Mouse (Mus musculus) olfactory bulb, adult 2 months (tissue): ENCODE measurements around the gene Snx8. TPM values are rescaled to one million over a fixed set of nuclear protein-coding genes. Genes with fewer than 3 reads are reported as not detected.
A peak's percentile ranks its signal among the peaks of the same experiment; 100 is the strongest.

Experiments
- H3K27ac ChIP-seq: fragments of 200-500 bp; 2 replicates; pipeline ENCODE4 v1.5.1; 2012; ENCODE audit warnings: low read depth, low read length; ENCODE audit not compliant: insufficient read depth
- H3K4me1 ChIP-seq: fragments of 200-500 bp; 2 replicates; pipeline ENCODE4 v1.6.1; 2012; ENCODE audit warnings: low read length; ENCODE audit not compliant: control insufficient read depth, insufficient read depth
- H3K4me3 ChIP-seq: fragments of 200-500 bp; 2 replicates; pipeline ENCODE4 v1.5.1; 2012; ENCODE audit warnings: mild to moderate bottlenecking, low read depth, low read length, moderate library complexity; ENCODE audit not compliant: insufficient read depth
- CTCF ChIP-seq: fragments of 200-500 bp; IDR thresholded peaks from 2 replicates; pipeline ENCODE4 v1.5.1; 2012; ENCODE audit warnings: low read depth, mild to moderate bottlenecking, low read length, moderate library complexity; ENCODE audit not compliant: insufficient read depth
- POLR2A ChIP-seq: fragments of 200-500 bp; IDR thresholded peaks from 2 replicates; pipeline ENCODE4 v1.6.1; 2012; ENCODE audit warnings: mild to moderate bottlenecking, low read depth, low read length, moderate library complexity; ENCODE audit not compliant: insufficient read depth
- WGBS: fragments of 180-500 bp; shearing (Covaris S2); methylation state at CpG from one replicate; pipeline ENCODE4 v1.1.7; 2018; 5-methylcytosine and 5-hydroxymethylcytosine counted together
- polyA plus RNA-seq: library from polyadenylated mRNA; stranded (reverse); fragments of >200 nt; gene quantifications from 2 replicates; pipeline ENCODE4 v1.2.4, GENCODE M21; 2012; ENCODE audit warnings: low replicate concordance; ENCODE audit not compliant: missing spikeins, insufficient read depth, insufficient read length

Gene Snx8
- polyA plus RNA-seq, 1 experiment = not detected

- Histone ChIP-seq H3K27ac (no peak overlapping the region), H3K4me3 (no peak overlapping the region), H3K4me1 (peaks cover 4% of the 10 kb centered on the region)
- WGBS = 86% methylated on average over 14 of the region's 14 CpGs
- TF ChIP-seq CTCF (no peak), POLR2A (no peak)
These were observed 81.5 kb downstream of the Snx8 start for GRCm38 (mm10) chr5:140307602-140308001.

- peaks cover 4% of the 10 kb centered on the region for H3K4me1 ChIP-seq
- WGBS = 73% methylated on average over 8 of the region's 8 CpGs
- H3K4me3 ChIP-seq = no peak overlapping the region
These were observed 83.0 kb downstream of the Snx8 start for GRCm38 (mm10) chr5:140306016-140306415.

GRCm38 (mm10) chr5:140298291-140298690 lies 90.8 kb downstream of the Snx8 start:
- TF ChIP-seq CTCF (no peak), POLR2A (no peak)
- H3K4me3 ChIP-seq = no peak overlapping the region
- 66% methylated on average over 4 of the region's 4 CpGs for WGBS
- no peaks in the 10 kb centered on the region for H3K4me1 ChIP-seq
- no peak overlapping the region for H3K27ac ChIP-seq

More at GRCm38 (mm10) chr5:140306016-140306415, 83.0 kb downstream of the Snx8 start:
- H3K27ac ChIP-seq = no peak overlapping the region
- TF ChIP-seq POLR2A (no peak), CTCF (no peak)

- H3K27ac ChIP-seq = no peak overlapping the region
- no peak overlapping the region for H3K4me3 ChIP-seq
- peaks cover 11% of the 10 kb centered on the region for H3K4me1 ChIP-seq
- TF ChIP-seq CTCF = peak; percentile 29; the same call in 1 of the 2 replicates
- TF ChIP-seq POLR2A = no peak
- 100% methylated on average over 1 of the region's 1 CpGs for WGBS
These were observed 96.9 kb downstream of the Snx8 start for GRCm38 (mm10) chr5:140292152-140292551.

Other genes with a start within 250 kb of the Snx8 start
- 302 TPM in 1 of 2 replicates, not detected in the other for gene Mad1l1, start 67.7 kb downstream of the Snx8 start, polyA plus RNA-seq
- not detected in 2 replicates for gene Nudt1, start 67.6 kb downstream of the Snx8 start, polyA plus RNA-seq
- gene Mrm2, start 57.4 kb downstream of the Snx8 start, polyA plus RNA-seq = not detected in 2 replicates
- gene Eif3b, start 30.1 kb upstream of the Snx8 start, polyA plus RNA-seq = not detected in 2 replicates
- not detected in 2 replicates for gene Gm4869, start 56.4 kb upstream of the Snx8 start, polyA plus RNA-seq
- not detected in 2 replicates for gene Chst12, start 116.3 kb upstream of the Snx8 start, polyA plus RNA-seq
- gene Grifin, start 175.8 kb upstream of the Snx8 start, polyA plus RNA-seq = not detected in 2 replicates
- not detected in 2 replicates for gene Lfng, start 218.1 kb upstream of the Snx8 start, polyA plus RNA-seq